Mouse (Mus musculus) liver, embryonic 11.5 days (tissue): ENCODE measurements around the gene Fdx1l. TPM values are rescaled to one million over a fixed set of nuclear protein-coding genes. Genes with fewer than 3 reads are reported as not detected.
"Not testable (repeated sequence)": the region's sequence is repeated elsewhere in the genome, so short reads cannot be mapped to it uniquely, and the experiment has no call there.

Source experiments
- ATAC-seq: fragments of 200-750 bp; cut with Nextera tagmentation; replicated peaks from 2 replicates; pipeline ENCODE4 v1.8.0; 2017; ENCODE audit warnings: moderate number of reproducible peaks, mild to moderate bottlenecking, moderate TSS enrichment, moderate library complexity; ENCODE audit not compliant: low FRiP score
- DNase-seq: peaks from one replicate; pipeline ENCODE4 v3.0.0-alpha.2; 2017; ENCODE audit warnings: low spot score
- H3K27ac ChIP-seq: fragments of 300-500 bp; sonication (generic); 2 replicates; pipeline ENCODE4 v1.5.1; 2014; ENCODE audit warnings: mild to moderate bottlenecking, low read depth, low read length, control low read depth
- H3K27me3 ChIP-seq: fragments of 300-500 bp; sonication (generic); replicated peaks from 2 replicates; pipeline ENCODE4 v1.6.1; 2014; ENCODE audit warnings: low read length, mixed read lengths; ENCODE audit not compliant: control insufficient read depth, insufficient read depth
- H3K36me3 ChIP-seq: fragments of 300-500 bp; sonication (generic); 2 replicates; pipeline ENCODE4 v1.6.1; 2014; ENCODE audit warnings: mild to moderate bottlenecking, low read length, moderate library complexity, mixed read lengths; ENCODE audit not compliant: control insufficient read depth, insufficient read depth
- H3K4me1 ChIP-seq: fragments of 300-500 bp; sonication (generic); replicated peaks from 2 replicates; pipeline ENCODE4 v1.6.1; 2014; ENCODE audit warnings: low read length, mixed read lengths; ENCODE audit not compliant: control insufficient read depth, insufficient read depth
- H3K4me2 ChIP-seq: fragments of 300-500 bp; sonication (generic); 2 replicates; pipeline ENCODE4 v1.6.1; 2014; ENCODE audit warnings: mild to moderate bottlenecking, control low read depth, moderate library complexity
- H3K4me3 ChIP-seq: fragments of 300-500 bp; sonication (generic); 2 replicates; pipeline ENCODE4 v1.5.1; 2014; ENCODE audit warnings: low read depth, low read length, control low read depth
- H3K9ac ChIP-seq: fragments of 300-500 bp; sonication (generic); 2 replicates; pipeline ENCODE4 v1.6.1; 2014; ENCODE audit warnings: low read depth, low read length, control low read depth
- H3K9me3 ChIP-seq: fragments of 300-500 bp; sonication (generic); 2 replicates; pipeline ENCODE4 v1.6.1; 2016; ENCODE audit warnings: low read length, inconsistent platforms, mixed read lengths; ENCODE audit not compliant: control insufficient read depth
- WGBS: fragments of 180-500 bp; shearing (Covaris S2); extraction: QIAGEN DNeasy Blood & Tissue Kit; methylation state at CpG from one replicate; pipeline ENCODE4 v1.1.7; 2014; 5-methylcytosine and 5-hydroxymethylcytosine counted together
- polyA plus RNA-seq: library from polyadenylated mRNA; unstranded; fragments of >200 nt; fragmentation: Nextera tagmentation; extraction: Ambion mirVana; gene quantifications from 2 replicates; pipeline ENCODE4 v1.2.1, GENCODE M21; 2014

Gene Fdx1l
- polyA plus RNA-seq, 1 experiment from 2014 or later: 74.9 TPM

- Histone ChIP-seq H3K27me3 (no peaks in the 10 kb centered on the region), H3K36me3 (no peaks in the 10 kb centered on the region), H3K4me2 (no peak overlapping the region), H3K9ac (no peak overlapping the region), H3K4me1 (peaks cover 9% of the 10 kb centered on the region), H3K27ac (no peak overlapping the region), H3K9me3 (no peaks in the 10 kb centered on the region), H3K4me3 (no peak overlapping the region)
- ATAC-seq: no peak
- 74% methylated on average over 3 of the region's 3 CpGs for WGBS
- DNase-seq: no peak
These were observed 28.2 kb downstream of the Fdx1l start for GRCm38 (mm10) chr9:21045235-21045634.

GRCm38 (mm10) chr9:21044785-21045184 lies 28.6 kb downstream of the Fdx1l start:
- not testable (repeated sequence) for H3K9me3 ChIP-seq, H3K27ac ChIP-seq, H3K4me2 ChIP-seq, DNase-seq, H3K36me3 ChIP-seq, H3K4me3 ChIP-seq, H3K27me3 ChIP-seq, H3K9ac ChIP-seq, ATAC-seq
- peaks cover 12% of the 10 kb centered on the region for H3K4me1 ChIP-seq
- WGBS: 45% methylated on average over 1 of the region's 1 CpGs

DNA sequence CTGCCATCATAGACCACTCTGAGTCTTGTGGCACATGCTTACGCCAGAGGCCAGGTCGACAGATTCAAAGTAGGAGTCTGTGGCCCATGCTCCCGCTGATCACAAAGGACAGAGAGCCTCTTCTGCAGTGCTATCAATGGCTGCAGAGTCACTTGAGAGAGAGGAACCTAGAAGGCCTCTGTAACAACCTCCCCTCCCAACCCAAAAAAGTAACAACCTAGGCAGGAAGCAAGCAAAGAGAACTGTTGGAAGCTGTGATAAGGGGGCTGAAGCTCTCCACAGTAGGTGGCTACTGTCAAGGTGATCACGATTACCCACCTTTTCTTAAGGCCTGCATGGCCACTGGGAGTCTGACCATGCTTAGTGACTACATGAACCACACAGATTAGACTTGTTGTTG lies 29.9 kb downstream of the Fdx1l start:
- DNase-seq: no peak
- no peak overlapping the region for H3K4me3 ChIP-seq
- peaks cover 6% of the 10 kb centered on the region for H3K27me3 ChIP-seq
- H3K9ac ChIP-seq: no peak overlapping the region
- peaks cover 14% of the 10 kb centered on the region for H3K4me1 ChIP-seq
- H3K9me3 ChIP-seq: peaks cover 3% of the 10 kb centered on the region; the same call in 1 of the 2 replicates
- no peak overlapping the region for H3K27ac ChIP-seq
- no peak for ATAC-seq
- 56% methylated on average over 4 of the region's 4 CpGs for whole genome bisulfite sequencing
- H3K36me3 ChIP-seq: no peaks in the 10 kb centered on the region
- H3K4me2 ChIP-seq: no peak overlapping the region

GRCm38 (mm10) chr9:21041308-21041707 lies 32.1 kb downstream of the Fdx1l start:
- DNase-seq (no peak), ATAC-seq (no peak)
- no peak overlapping the region for H3K27ac ChIP-seq
- peaks cover 29% of the 10 kb centered on the region for H3K4me1 ChIP-seq
- H3K9me3 ChIP-seq: peaks cover 3% of the 10 kb centered on the region; the same call in 1 of the 2 replicates
- no peak overlapping the region for H3K9ac ChIP-seq
- no peak overlapping the region for H3K4me2 ChIP-seq
- H3K36me3 ChIP-seq: no peaks in the 10 kb centered on the region
- H3K4me3 ChIP-seq: no peak overlapping the region
- peaks cover 29% of the 10 kb centered on the region for H3K27me3 ChIP-seq
- 46% methylated on average over 4 of the region's 4 CpGs for WGBS

- no peaks in the 10 kb centered on the region for H3K36me3 ChIP-seq
- no peak for DNase-seq
- no peak overlapping the region for H3K9ac ChIP-seq
- peaks cover 44% of the 10 kb centered on the region for H3K27me3 ChIP-seq
- 0 out of 2 replicates have a peak overlapping the region, but pooled peaks have one; percentile 5 for H3K4me2 ChIP-seq
- ATAC-seq: peak; percentile 78
- H3K4me1 ChIP-seq: peaks cover 31% of the 10 kb centered on the region
- WGBS: 57% methylated on average over 3 of the region's 3 CpGs
- no peak overlapping the region for H3K27ac ChIP-seq
- peaks cover 3% of the 10 kb centered on the region; the same call in 1 of the 2 replicates for H3K9me3 ChIP-seq
- no peak overlapping the region for H3K4me3 ChIP-seq
These were observed 33.6 kb downstream of the Fdx1l start for GRCm38 (mm10) chr9:21039779-21040178.

GRCm38 (mm10) chr9:21037481-21037891 lies 35.9 kb downstream of the Fdx1l start:
- DNase-seq: no peak
- peaks cover 39% of the 10 kb centered on the region for H3K4me1 ChIP-seq

GRCm38 (mm10) chr9:21036666-21037065 lies 36.7 kb downstream of the Fdx1l start:
- Histone ChIP-seq H3K4me1 (peaks cover 47% of the 10 kb centered on the region), H3K36me3 (no peaks in the 10 kb centered on the region), H3K27ac (no peak overlapping the region), H3K27me3 (peaks cover 74% of the 10 kb centered on the region), H3K9me3 (peaks cover 3% of the 10 kb centered on the region; the same call in 1 of the 2 replicates), H3K4me2 (no peak overlapping the region; the same call in 1 of the 2 replicates), H3K9ac (no peak overlapping the region), H3K4me3 (0 out of 2 replicates have a peak overlapping the region, but pooled peaks have one; percentile 1)
- 4% methylated on average over 22 of the region's 22 CpGs for WGBS
- ATAC-seq (no peak), DNase-seq (no peak)

More at GRCm38 (mm10) chr9:21037481-21037891, 35.9 kb downstream of the Fdx1l start:
- no peak overlapping the region for H3K9ac ChIP-seq
- H3K4me3 ChIP-seq: peak overlapping the region; percentile 26
- H3K27me3 ChIP-seq: peaks cover 66% of the 10 kb centered on the region
- peaks cover 3% of the 10 kb centered on the region; the same call in 1 of the 2 replicates for H3K9me3 ChIP-seq
- ATAC-seq: no peak
- H3K36me3 ChIP-seq: no peaks in the 10 kb centered on the region
- peak overlapping the region; percentile 59 for H3K4me2 ChIP-seq
- H3K27ac ChIP-seq: no peak overlapping the region
- 6% methylated on average over 31 of the region's 31 CpGs for WGBS

DNA sequence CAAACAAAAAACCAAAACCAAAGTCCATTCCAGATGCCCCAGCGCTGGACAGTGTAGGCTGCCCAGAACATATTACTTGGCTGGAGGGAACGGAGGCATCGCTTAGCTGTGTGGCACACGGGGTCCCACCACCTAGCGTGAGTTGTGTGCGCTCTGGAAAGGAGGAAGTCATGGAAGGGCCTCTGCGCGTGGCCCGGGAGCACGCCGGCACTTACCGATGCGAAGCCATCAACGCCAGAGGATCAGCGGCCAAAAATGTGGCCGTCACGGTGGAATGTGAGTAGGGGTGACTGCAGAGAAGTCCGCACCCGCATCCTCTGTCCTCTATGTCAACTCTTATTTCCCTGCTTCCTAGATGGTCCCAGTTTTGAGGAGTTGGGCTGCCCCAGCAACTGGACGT lies 37.3 kb downstream of the Fdx1l start:
- peaks cover 50% of the 10 kb centered on the region for H3K4me1 ChIP-seq
- H3K27ac ChIP-seq: no peak overlapping the region
- ATAC-seq (no peak), DNase-seq (no peak)
- H3K9ac ChIP-seq: no peak overlapping the region
- H3K4me2 ChIP-seq: no peak overlapping the region
- 0 out of 2 replicates have a peak overlapping the region, but pooled peaks have one; percentile 1 for H3K4me3 ChIP-seq
- WGBS: 13% methylated on average over 20 of the region's 20 CpGs
- no peaks in the 10 kb centered on the region for H3K36me3 ChIP-seq
- peaks cover 3% of the 10 kb centered on the region; the same call in 1 of the 2 replicates for H3K9me3 ChIP-seq
- H3K27me3 ChIP-seq: peaks cover 76% of the 10 kb centered on the region

- no peak for ATAC-seq
These were observed 37.8 kb downstream of the Fdx1l start for GRCm38 (mm10) chr9:21035586-21035985.

More at GRCm38 (mm10) chr9:21035586-21035985, 37.8 kb downstream of the Fdx1l start:
- Histone ChIP-seq H3K9me3 (peaks cover 3% of the 10 kb centered on the region; the same call in 1 of the 2 replicates), H3K36me3 (no peaks in the 10 kb centered on the region), H3K9ac (no peak overlapping the region), H3K27me3 (peaks cover 76% of the 10 kb centered on the region), H3K4me3 (no peak overlapping the region; the same call in 1 of the 2 replicates), H3K4me2 (no peak overlapping the region), H3K27ac (no peak overlapping the region), H3K4me1 (peaks cover 47% of the 10 kb centered on the region)
- DNase-seq: no peak
- WGBS: 34% methylated on average over 9 of the region's 9 CpGs
